Mouse (Mus musculus): ENCODE measurements around the gene Olfr420. TPM values are rescaled to one million over a fixed set of nuclear protein-coding genes. Genes with fewer than 3 reads are reported as not detected.

Gene Olfr420
- total RNA-seq (2021): not detected
- long read RNA-seq: 0 reads

GRCm38 (mm10) chr1:174155333-174155732 is at the start of gene Olfr420:
Gene Olfr420 (plus strand): TSS chr1:174155633.
- DNase-seq (ENCODE audit: low spot score in 2 of 2): no peak

GRCm38 (mm10) chr1:174121062-174121461 is 34.4 kb upstream of the Olfr420 start, which contains the start of gene Olfr231:
Gene Olfr231 (minus strand): TSS chr1:174121162.
- DNase-seq (ENCODE audit: low spot score in 2 of 2): no peak

- DNase-seq (ENCODE audit: low spot score in 2 of 2): no peak
Measured at GRCm38 (mm10) chr1:174131217-174131616, 24.2 kb upstream of the Olfr420 start, which contains the start of gene Olfr424. Gene Olfr424 (plus strand): TSS chr1:174131517.

GRCm38 (mm10) chr1:174131999-174132398 is 23.4 kb upstream of the Olfr420 start:
- no peak for DNase-seq (ENCODE audit: low spot score in 2 of 2)

GRCm38 (mm10) chr1:174141384-174141783 is 14.0 kb upstream of the Olfr420 start:
- no peak for DNase-seq (ENCODE audit: low spot score in 2 of 2)

GRCm38 (mm10) chr1:174146696-174147095 is 8.7 kb upstream of the Olfr420 start:
- DNase-seq (ENCODE audit: low spot score in 2 of 2): no peak

- DNase-seq (ENCODE audit: low spot score in 2 of 2): no peak
Measured at GRCm38 (mm10) chr1:174149289-174149688, 6.1 kb upstream of the Olfr420 start.

GRCm38 (mm10) chr1:174157622-174158021 is 2.2 kb downstream of the Olfr420 start:
- no peak for DNase-seq (ENCODE audit: low spot score in 2 of 2)

GRCm38 (mm10) chr1:174158512-174158911 is 3.1 kb downstream of the Olfr420 start:
- DNase-seq (ENCODE audit: low spot score in 2 of 2): no peak

- DNase-seq (ENCODE audit: low spot score in 2 of 2): no peak
Measured at GRCm38 (mm10) chr1:174159095-174159494, 3.7 kb downstream of the Olfr420 start.

- DNase-seq (ENCODE audit: low spot score in 2 of 2): no peak
Measured at GRCm38 (mm10) chr1:174169024-174169423, 13.6 kb downstream of the Olfr420 start.

GRCm38 (mm10) chr1:174170706-174171501 is 15.5 kb downstream of the Olfr420 start:
- DNase-seq (ENCODE audit: low spot score in 2 of 2): peak in 1 of 2 experiments; percentile 13

GRCm38 (mm10) chr1:174171537-174171936 is 16.1 kb downstream of the Olfr420 start:
- no peak for DNase-seq (ENCODE audit: low spot score in 2 of 2)

GRCm38 (mm10) chr1:174172605-174173004 is 17.2 kb downstream of the Olfr420 start, which contains the start of gene Spta1:
Gene Spta1 (plus strand): TSS chr1:174172776.
- DNase-seq (ENCODE audit: low spot score in 2 of 2): no peak

- DNase-seq (ENCODE audit: low spot score in 2 of 2): no peak
Measured at GRCm38 (mm10) chr1:174204699-174205098, 49.3 kb downstream of the Olfr420 start.

Other genes starting within 250 kb of the Olfr420 start
- gene Ifi211, start 242.6 kb upstream of the Olfr420 start, total RNA-seq (2021): not detected
- gene Mndal, start 213.1 kb upstream of the Olfr420 start, total RNA-seq (2021): 10 to 100 TPM in 1 of 2 experiments, 1 to 10 TPM in 1; 7.0 to 10.6 TPM
- 1 to 10 TPM; 4.0 to 5.0 TPM for gene Ifi203, start 213.0 kb upstream of the Olfr420 start, total RNA-seq (2021)
- gene Ifi202b, start 172.9 kb upstream of the Olfr420 start, total RNA-seq (2021): not detected
- gene Ifi205, start 123.8 kb upstream of the Olfr420 start, total RNA-seq (2021): not detected
- not detected for gene Olfr433, start 114.9 kb upstream of the Olfr420 start, total RNA-seq (2021)
- not detected for gene Olfr432, start 106.4 kb upstream of the Olfr420 start, total RNA-seq (2021)
- not detected for gene Olfr430, start 89.0 kb upstream of the Olfr420 start, total RNA-seq (2021)
- not detected for gene Olfr429, start 71.3 kb upstream of the Olfr420 start, total RNA-seq (2021)
- not detected for gene Olfr427, start 58.7 kb upstream of the Olfr420 start, total RNA-seq (2021)
- gene Olfr231, start 34.5 kb upstream of the Olfr420 start, total RNA-seq (2021): not detected
- not detected for gene Olfr424, start 24.1 kb upstream of the Olfr420 start, total RNA-seq (2021)
- under 1 TPM; 0.05 TPM for gene Spta1, start 17.1 kb downstream of the Olfr420 start, total RNA-seq (2021)
- gene Olfr419, start 96.4 kb downstream of the Olfr420 start, total RNA-seq (2021): not detected
- gene Mptx1, start 174.9 kb downstream of the Olfr420 start, total RNA-seq (2021): not detected
- not detected for gene Olfr417, start 209.5 kb downstream of the Olfr420 start, total RNA-seq (2021)
- not detected for gene Olfr248, start 235.4 kb downstream of the Olfr420 start, total RNA-seq (2021)